Mouse (Mus musculus): ENCODE results near the gene Srsf11.

- peak; percentile 38; the same call in 1 of the 2 replicates for TF ChIP-seq CTCF (IDR thresholded peaks at IDR 0.05; ENCODE audit: insufficient read depth, low read length)
- no peak for TF ChIP-seq POLR2A (IDR thresholded peaks at IDR 0.05; ENCODE audit: borderline replicate concordance, extremely low read depth, low read depth, low read length)
These were observed 40.4 kb upstream of the Srsf11 start for GRCm38 (mm10) chr3:158076685-158077379.

All from lung, adult 2 months (tissue).